Mouse (Mus musculus) lung, postnatal 0 days (tissue): ENCODE results near the gene Phf2.

Source experiments
- CTCF ChIP-seq: IDR thresholded peaks from 2 replicates; pipeline ENCODE4 v1.5.1; 2016; ENCODE audit warnings: antibody characterized with exemption, mild to moderate bottlenecking
- EP300 ChIP-seq: IDR thresholded peaks from 2 replicates; pipeline ENCODE4 v1.6.1; 2016; ENCODE audit warnings: antibody characterized with exemption, mild to moderate bottlenecking, control low read depth

DNA sequence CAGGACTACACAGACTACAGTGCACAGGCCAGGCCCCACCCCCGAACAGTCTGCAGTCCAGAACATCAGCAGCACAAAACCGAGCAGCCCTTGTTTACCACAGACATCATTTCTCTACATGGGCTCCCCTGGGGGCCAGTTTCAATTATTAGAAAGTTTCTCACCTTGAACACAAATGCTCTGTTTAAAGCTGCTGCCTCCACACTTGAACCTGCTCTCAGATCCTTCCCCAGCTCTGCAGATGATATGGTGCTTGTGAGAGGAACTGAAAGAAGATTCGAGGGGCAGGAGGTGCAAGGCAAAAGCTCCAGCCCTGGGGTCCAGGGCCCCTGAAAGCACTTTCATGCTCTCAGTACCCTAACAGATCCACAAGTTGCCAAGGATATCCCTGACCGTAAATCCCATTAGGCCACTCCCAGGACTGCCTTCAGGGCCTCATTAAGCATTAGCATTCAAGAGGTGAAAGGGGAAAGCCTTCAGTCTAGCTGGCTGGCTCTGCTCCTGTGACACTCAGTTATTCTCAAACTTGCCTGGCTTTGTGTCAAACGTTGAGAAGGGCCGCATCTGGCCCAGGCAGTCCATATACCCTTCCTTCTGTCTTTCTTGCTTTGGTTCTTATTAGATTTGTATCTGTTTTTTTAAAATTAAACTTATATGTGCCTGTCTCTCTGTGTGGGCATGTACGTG, 13.5 kb downstream of the Phf2 start:
- TF ChIP-seq CTCF (no peak), EP300 (no peak)
